8 mouse cellular contexts compared by ENCODE assay signal in the genomic region with DNA sequence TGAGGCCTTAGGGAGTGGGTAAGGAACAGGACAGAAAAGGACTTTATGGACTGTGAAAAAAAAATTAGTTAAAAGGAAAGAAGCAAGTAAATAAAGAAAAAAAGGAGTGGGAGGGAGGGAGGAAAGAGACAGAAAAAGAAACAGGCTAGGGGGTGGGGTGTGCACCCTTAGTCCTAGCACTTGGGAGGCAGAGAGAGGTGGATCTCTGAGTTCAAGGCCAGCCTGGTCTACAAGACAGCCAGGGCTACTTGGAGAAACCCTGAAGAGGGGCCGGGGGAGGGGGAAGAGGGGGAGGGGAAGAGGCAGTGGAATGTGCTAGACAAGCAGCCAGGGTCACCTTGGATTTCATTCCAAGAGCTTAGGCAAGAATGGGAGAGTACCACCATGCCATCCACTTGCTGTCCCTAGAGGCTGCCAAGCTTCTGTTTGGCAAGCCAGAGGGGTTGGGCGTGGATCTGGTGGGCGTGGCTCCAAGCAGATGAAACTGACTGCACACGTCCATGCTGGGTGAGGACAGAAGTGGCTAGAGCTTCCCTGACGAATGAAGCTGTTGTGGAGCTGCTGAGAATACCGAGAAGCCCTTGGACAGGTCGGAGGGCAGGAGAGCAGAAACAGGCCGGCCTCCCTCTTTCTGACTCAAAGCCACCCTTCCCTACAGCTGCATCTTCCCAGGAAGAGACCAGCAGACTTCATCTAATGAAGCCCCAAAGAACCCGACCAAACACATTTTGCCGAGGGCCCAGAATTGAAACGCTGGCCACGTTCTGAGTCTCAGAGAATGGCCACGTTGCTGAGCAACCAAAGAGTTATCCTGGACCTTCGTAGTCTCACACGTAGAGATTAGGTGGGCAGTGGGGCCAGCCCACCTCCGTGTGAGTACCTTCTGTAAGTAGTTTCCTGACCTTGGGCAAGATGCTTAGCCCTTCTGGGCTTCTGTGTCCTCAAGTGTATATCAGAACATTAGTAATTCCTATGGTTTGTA. TPM values are rescaled to one million over a fixed set of nuclear protein-coding genes. Genes with fewer than 3 reads are reported as not detected.
A peak's percentile ranks its signal among the peaks of the same experiment; 100 is the strongest.
DNase-seq lines count a peak whose midpoint lies in the region; ATAC-seq and TF ChIP-seq lines count a peak whose summit lies in the region.

No protein-coding gene starts in this region.

- TF ChIP-seq CTCF in lung, adult 2 months (IDR thresholded peaks at IDR 0.05; ENCODE audit: insufficient read depth, low read length), result no peak

- 0 out of 2 replicates have a peak, but pooled peaks cover 6% of the 10 kb centered on the region for H3K4me1 ChIP-seq in intestine, embryonic 16.5 days (ENCODE audit: control insufficient read depth, insufficient read depth, low read length)
- H3K4me1 ChIP-seq in lung, adult 2 months (ENCODE audit: control insufficient read depth, insufficient read depth, low read length), result no peaks in the 10 kb centered on the region
- 0 out of 2 replicates have a peak, but pooled peaks cover 4% of the 10 kb centered on the region for H3K4me1 ChIP-seq in stomach, embryonic 14.5 days (ENCODE audit: control insufficient read depth, insufficient read depth, low read length)

- H3K4me3 ChIP-seq in intestine, embryonic 16.5 days (ENCODE audit: low read length), result no peak overlapping the region
- no peak overlapping the region for H3K4me3 ChIP-seq in lung, adult 2 months (replicated peaks; ENCODE audit: extremely low read depth, low read depth, low read length)
- no peak overlapping the region for H3K4me3 ChIP-seq in stomach, embryonic 14.5 days (ENCODE audit: low read depth, low read length)

- intact Hi-C loops in left cerebral cortex, postnatal 25 days (cut with DNase I), result no loop called here

- DNase-seq in spleen, postnatal 4 days (ENCODE audit: low spot score in 2 of 2), result peak; percentile 66 to 73
- DNase-seq in spleen, postnatal 36 days (ENCODE audit: low spot score in 2 of 2), result no peak
- DNase-seq in gastrocnemius, postnatal 10 days, result peak; percentile 57
- DNase-seq in lung, adult 2 months, result peak; percentile 33
- DNase-seq in left cerebral cortex, postnatal 25 days (ENCODE audit: low spot score in 2 of 2), result no peak
- no peak for DNase-seq in thymus, postnatal 14 days

- ATAC-seq in intestine, embryonic 16.5 days, result peak; percentile 72
- 0 out of 2 replicates have a peak, but pooled peaks have one; percentile 17 for ATAC-seq in stomach, embryonic 14.5 days (ENCODE audit: insufficient number of reproducible peaks, insufficient read depth, low FRiP score, low read depth)

- H3K27ac ChIP-seq in intestine, embryonic 16.5 days (ENCODE audit: low read length), result no peak overlapping the region
- no peak overlapping the region for H3K27ac ChIP-seq in stomach, embryonic 14.5 days (ENCODE audit: low read length)

- WGBS in intestine, embryonic 16.5 days, result 50% methylated on average over 15 of the region's 16 CpGs
- WGBS in lung, adult 2 months, result 56% methylated on average over 16 of the region's 16 CpGs
- WGBS in stomach, embryonic 14.5 days, result 55% methylated on average over 16 of the region's 16 CpGs

- H3K9ac ChIP-seq in intestine, embryonic 16.5 days (ENCODE audit: low read depth, low read length), result no peak overlapping the region
- H3K9ac ChIP-seq in stomach, embryonic 14.5 days (replicated peaks; ENCODE audit: low read depth, low read length), result no peak overlapping the region

- no peaks in the 10 kb centered on the region for H3K9me3 ChIP-seq in intestine, embryonic 16.5 days (ENCODE audit: control insufficient read depth, low read length)
- H3K9me3 ChIP-seq in stomach, embryonic 14.5 days (ENCODE audit: control insufficient read depth, low read depth, low read length), result no peaks in the 10 kb centered on the region

- no peaks in the 10 kb centered on the region for H3K36me3 ChIP-seq in intestine, embryonic 16.5 days (ENCODE audit: control insufficient read depth, insufficient read depth, low read length)
- H3K36me3 ChIP-seq in stomach, embryonic 14.5 days (ENCODE audit: control insufficient read depth, insufficient read depth, low read length), result no peaks in the 10 kb centered on the region

- no peak overlapping the region for H3K4me2 ChIP-seq in intestine, embryonic 16.5 days (ENCODE audit: low read depth, low read length)
- H3K4me2 ChIP-seq in stomach, embryonic 14.5 days (replicated peaks; ENCODE audit: low read depth, low read length), result no peak overlapping the region

- TF ChIP-seq POLR2A in lung, adult 2 months (IDR thresholded peaks at IDR 0.05; ENCODE audit: borderline replicate concordance, extremely low read depth, low read depth, low read length), result no peak

- H3K27me3 ChIP-seq in intestine, embryonic 16.5 days (replicated peaks; ENCODE audit: control insufficient read depth, insufficient read depth, low read length), result no peaks in the 10 kb centered on the region
- H3K27me3 ChIP-seq in stomach, embryonic 14.5 days (ENCODE audit: control insufficient read depth, insufficient read depth, low read length), result no peaks in the 10 kb centered on the region

RNA-seq across cellular contexts. Expression of a gene that starts 31.6 kb away (rescaled TPM):
- total RNA-seq in gastrocnemius, postnatal 10 days (2021), result 10 to 100 TPM; 16.6 to 21.5 TPM
- 84.5 and 88.4 TPM in 2 replicates for polyA plus RNA-seq in intestine, embryonic 16.5 days (2015; fragmentation: Nextera tagmentation; extraction: Ambion mirVana)
- polyA plus RNA-seq in lung, adult 2 months (2012; rRNA removed), result 15.0 and 20.5 TPM in 2 replicates
- 70.2 and 70.4 TPM in 2 replicates for polyA plus RNA-seq in stomach, embryonic 14.5 days (2014; fragmentation: Nextera tagmentation; extraction: Ambion mirVana)
- total RNA-seq in left cerebral cortex, postnatal 25 days (2021), result 10 to 100 TPM; 28.4 to 29.4 TPM

RNA-seq across cellular contexts. Expression of a gene that starts 48.3 kb away (rescaled TPM):
- 1 to 10 TPM; 1.3 to 3.1 TPM for total RNA-seq in gastrocnemius, postnatal 10 days (2021)
- polyA plus RNA-seq in intestine, embryonic 16.5 days (2015; fragmentation: Nextera tagmentation; extraction: Ambion mirVana), result 6.4 and 7.8 TPM in 2 replicates
- 2.0 and 3.3 TPM in 2 replicates for polyA plus RNA-seq in lung, adult 2 months (2012; rRNA removed)
- 10.6 and 12.8 TPM in 2 replicates for polyA plus RNA-seq in stomach, embryonic 14.5 days (2014; fragmentation: Nextera tagmentation; extraction: Ambion mirVana)
- total RNA-seq in left cerebral cortex, postnatal 25 days (2021), result 1 to 10 TPM in 1 of 2 experiments, under 1 TPM in 1; 0.85 to 1.5 TPM

Comparison
In these comparisons a context has a peak if more than half of its experiments do, and no peak if none do; other contexts are left out.
1. DNase-seq: peak in spleen, postnatal 4 days (2 of 2), gastrocnemius, postnatal 10 days (single experiment) and lung, adult 2 months (single experiment); none in spleen, postnatal 36 days (0 of 2), left cerebral cortex, postnatal 25 days (0 of 2) and thymus, postnatal 14 days (single experiment).